Mouse (Mus musculus): ENCODE results near the gene C1s2.

GRCm38 (mm10) chr6:124658067-124658466 lies 22.2 kb upstream of the C1s2 start:
- TF ChIP-seq POLR2A (IDR thresholded peaks at IDR 0.05; ENCODE audit: borderline replicate concordance, extremely low read depth, insufficient read depth, insufficient read length, poor library complexity, severe bottlenecking): no peak
- no peak for TF ChIP-seq CTCF (IDR thresholded peaks at IDR 0.05; ENCODE audit: borderline replicate concordance, extremely low read depth, insufficient read depth, insufficient read length)

All from brain, embryonic 14.5 days (tissue).